Mouse (Mus musculus): ENCODE results near the gene Hoxa10. TPM values are rescaled to one million over a fixed set of nuclear protein-coding genes. Genes with fewer than 3 reads are reported as not detected.

The Hoxa10 gene
- polyA plus RNA-seq, 1 experiment from 2014 or later: not detected

DNA sequence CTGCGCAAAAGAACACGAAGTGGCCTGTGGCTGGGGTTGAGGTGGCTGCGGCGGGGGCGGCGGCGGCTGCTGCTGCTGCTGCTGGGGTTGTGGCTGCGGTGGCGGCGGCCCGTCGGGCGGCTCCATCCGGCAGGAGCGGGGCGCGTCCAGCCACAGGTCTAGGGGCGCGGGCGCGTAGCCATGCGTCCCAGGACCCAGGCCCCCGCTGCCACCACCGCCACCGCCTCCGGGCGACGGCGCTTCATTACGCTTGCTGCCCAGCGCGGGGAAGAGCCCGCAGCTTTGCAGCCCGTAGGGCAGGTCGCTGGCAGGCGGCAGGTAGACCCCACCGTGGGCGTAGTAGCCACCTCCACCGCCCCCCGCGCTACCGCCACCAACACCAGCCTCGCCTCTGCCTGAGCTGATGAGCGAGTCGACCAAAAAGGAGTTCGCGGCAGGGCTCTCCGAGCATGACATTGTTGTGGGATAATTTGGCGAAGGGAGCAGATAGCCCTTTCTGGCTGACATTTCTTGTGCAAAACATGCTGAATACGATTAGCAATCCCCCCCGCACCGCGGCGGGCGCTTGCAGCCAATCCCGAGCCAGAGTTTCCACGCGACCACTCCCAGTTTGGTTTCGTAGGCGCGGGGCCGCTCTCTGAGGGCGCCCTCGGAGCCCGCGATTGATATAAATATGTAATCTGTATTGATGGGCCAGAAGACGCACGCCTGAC, 6.1 kb downstream of the Hoxa10 start:
- WGBS: 2% methylated on average over 64 of the region's 68 CpGs

GRCm38 (mm10) chr6:52233546-52234427, 6.9 kb downstream of the Hoxa10 start:
- H3K36me3 ChIP-seq (ENCODE audit: control insufficient read depth, insufficient read depth): no peaks in the 10 kb centered on the region
- H3K4me2 ChIP-seq (ENCODE audit: low read depth, low read length): no peak overlapping the region
- no peak overlapping the region for H3K9ac ChIP-seq (ENCODE audit: low read length)
- H3K27ac ChIP-seq (ENCODE audit: low read length): no peak overlapping the region
- WGBS: 2% methylated on average over 70 of the region's 70 CpGs
- H3K4me3 ChIP-seq (ENCODE audit: low read length): peak overlapping the region; percentile 16
- H3K9me3 ChIP-seq (replicated peaks; ENCODE audit: control insufficient read depth, low read length): no peaks in the 10 kb centered on the region
- peaks cover 86% of the 10 kb centered on the region for H3K27me3 ChIP-seq (ENCODE audit: control insufficient read depth, insufficient read depth, low read length)
- ATAC-seq (replicated peaks; ENCODE audit: extremely low read depth, insufficient read depth, low FRiP score): no peak
- H3K4me1 ChIP-seq (ENCODE audit: control insufficient read depth, insufficient read depth, low read length): no peaks in the 10 kb centered on the region

More for the DNA sequence above, 6.1 kb downstream of the Hoxa10 start:
- ATAC-seq (replicated peaks; ENCODE audit: extremely low read depth, insufficient read depth, low FRiP score): no peak
- Histone ChIP-seq H3K4me2 (ENCODE audit: low read depth, low read length) (no peak overlapping the region), H3K27me3 (ENCODE audit: control insufficient read depth, insufficient read depth, low read length) (peaks cover 84% of the 10 kb centered on the region), H3K4me3 (ENCODE audit: low read length) (no peak overlapping the region), H3K4me1 (ENCODE audit: control insufficient read depth, insufficient read depth, low read length) (no peaks in the 10 kb centered on the region), H3K36me3 (ENCODE audit: control insufficient read depth, insufficient read depth) (no peaks in the 10 kb centered on the region), H3K9ac (ENCODE audit: low read length) (no peak overlapping the region), H3K27ac (ENCODE audit: low read length) (no peak overlapping the region), H3K9me3 (replicated peaks; ENCODE audit: control insufficient read depth, low read length) (no peaks in the 10 kb centered on the region)

DNA sequence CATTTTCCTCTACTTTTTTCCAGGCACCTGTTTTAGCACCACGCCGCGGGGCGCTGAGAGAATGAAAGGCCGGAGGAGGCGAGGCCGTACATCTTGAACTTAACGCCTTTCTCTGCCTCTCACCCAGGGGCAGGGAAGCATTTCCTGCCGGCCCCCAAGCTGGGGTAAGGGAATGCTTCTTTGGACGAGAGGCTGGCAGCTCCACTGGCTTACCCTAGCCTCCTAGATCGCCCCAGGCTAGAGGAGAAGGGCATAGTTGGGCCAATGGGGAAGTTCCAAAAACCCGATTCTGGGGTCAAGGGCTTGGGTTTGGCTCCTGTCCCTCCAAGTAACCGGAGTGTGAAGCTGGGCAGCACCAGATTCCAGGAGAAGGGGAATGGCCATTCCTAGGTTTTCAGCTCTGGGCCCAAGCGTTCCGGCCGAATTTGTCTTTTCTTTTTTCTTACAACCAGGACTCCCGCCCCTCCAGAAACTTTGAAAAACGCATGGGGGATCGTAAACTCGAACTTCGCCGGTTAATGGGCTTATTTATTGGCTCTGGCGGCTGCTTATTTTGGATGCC, 7.6 kb downstream of the Hoxa10 start:
- WGBS: 2% methylated on average over 23 of the region's 23 CpGs
- H3K4me1 ChIP-seq (ENCODE audit: control insufficient read depth, insufficient read depth, low read length): no peaks in the 10 kb centered on the region
- ATAC-seq (replicated peaks; ENCODE audit: extremely low read depth, insufficient read depth, low FRiP score): no peak
- H3K27ac ChIP-seq (ENCODE audit: low read length): no peak overlapping the region
- H3K9me3 ChIP-seq (replicated peaks; ENCODE audit: control insufficient read depth, low read length): no peaks in the 10 kb centered on the region
- no peak overlapping the region for H3K4me3 ChIP-seq (ENCODE audit: low read length)
- H3K4me2 ChIP-seq (ENCODE audit: low read depth, low read length): no peak overlapping the region
- no peak overlapping the region for H3K9ac ChIP-seq (ENCODE audit: low read length)
- H3K36me3 ChIP-seq (ENCODE audit: control insufficient read depth, insufficient read depth): no peaks in the 10 kb centered on the region
- H3K27me3 ChIP-seq (ENCODE audit: control insufficient read depth, insufficient read depth, low read length): peaks cover 86% of the 10 kb centered on the region

DNA sequence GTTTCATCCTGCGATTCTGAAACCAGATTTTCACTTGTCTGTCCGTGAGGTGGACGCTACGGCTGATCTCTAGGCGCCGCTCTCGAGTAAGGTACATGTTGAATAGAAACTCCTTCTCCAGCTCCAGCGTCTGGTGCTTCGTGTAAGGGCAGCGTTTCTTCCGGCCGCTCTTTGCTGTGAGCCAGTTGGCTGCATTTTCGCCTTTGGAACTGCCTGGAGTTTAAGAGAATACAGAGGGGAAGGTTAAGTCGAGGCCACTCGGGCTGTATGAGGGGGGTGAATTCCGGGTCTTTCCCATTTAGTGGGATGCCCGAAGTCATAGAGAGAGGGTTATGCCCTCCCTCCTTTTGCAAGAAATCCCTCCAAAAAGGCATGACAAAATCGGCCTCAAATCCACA, 8.1 kb downstream of the Hoxa10 start:
- H3K9ac ChIP-seq (ENCODE audit: low read length): no peak overlapping the region
- H3K9me3 ChIP-seq (replicated peaks; ENCODE audit: control insufficient read depth, low read length): no peaks in the 10 kb centered on the region
- no peak for ATAC-seq (replicated peaks; ENCODE audit: extremely low read depth, insufficient read depth, low FRiP score)
- H3K4me2 ChIP-seq (ENCODE audit: low read depth, low read length): no peak overlapping the region
- H3K4me3 ChIP-seq (ENCODE audit: low read length): no peak overlapping the region
- H3K36me3 ChIP-seq (ENCODE audit: control insufficient read depth, insufficient read depth): no peaks in the 10 kb centered on the region
- WGBS: 2% methylated on average over 18 of the region's 18 CpGs
- H3K27me3 ChIP-seq (ENCODE audit: control insufficient read depth, insufficient read depth, low read length): peaks cover 85% of the 10 kb centered on the region
- H3K27ac ChIP-seq (ENCODE audit: low read length): no peak overlapping the region
- H3K4me1 ChIP-seq (ENCODE audit: control insufficient read depth, insufficient read depth, low read length): no peaks in the 10 kb centered on the region

GRCm38 (mm10) chr6:52231885-52232567, 8.6 kb downstream of the Hoxa10 start:
- no peaks in the 10 kb centered on the region for H3K36me3 ChIP-seq (ENCODE audit: control insufficient read depth, insufficient read depth)
- no peak overlapping the region for H3K4me3 ChIP-seq (ENCODE audit: low read length)
- H3K4me2 ChIP-seq (ENCODE audit: low read depth, low read length): no peak overlapping the region
- WGBS: 4% methylated on average over 18 of the region's 18 CpGs
- no peak overlapping the region for H3K27ac ChIP-seq (ENCODE audit: low read length)
- no peaks in the 10 kb centered on the region for H3K4me1 ChIP-seq (ENCODE audit: control insufficient read depth, insufficient read depth, low read length)
- no peak for ATAC-seq (replicated peaks; ENCODE audit: extremely low read depth, insufficient read depth, low FRiP score)
- no peak overlapping the region for H3K9ac ChIP-seq (ENCODE audit: low read length)
- no peaks in the 10 kb centered on the region for H3K9me3 ChIP-seq (replicated peaks; ENCODE audit: control insufficient read depth, low read length)
- peaks cover 85% of the 10 kb centered on the region for H3K27me3 ChIP-seq (ENCODE audit: control insufficient read depth, insufficient read depth, low read length)

- WGBS: 2% methylated on average over 29 of the region's 36 CpGs
- Histone ChIP-seq H3K4me1 (ENCODE audit: control insufficient read depth, insufficient read depth, low read length) (no peaks in the 10 kb centered on the region), H3K27me3 (ENCODE audit: control insufficient read depth, insufficient read depth, low read length) (peaks cover 85% of the 10 kb centered on the region), H3K4me3 (ENCODE audit: low read length) (no peak within 1 kb of the TSS), H3K27ac (ENCODE audit: low read length) (no peak within 1 kb of the TSS), H3K9ac (ENCODE audit: low read length) (no peak within 1 kb of the TSS), H3K36me3 (ENCODE audit: control insufficient read depth, insufficient read depth) (no peaks in the 10 kb centered on the region), H3K9me3 (replicated peaks; ENCODE audit: control insufficient read depth, low read length) (no peaks in the 10 kb centered on the region), H3K4me2 (ENCODE audit: low read depth, low read length) (no peak within 1 kb of the TSS)
- no peak for ATAC-seq (replicated peaks; ENCODE audit: extremely low read depth, insufficient read depth, low FRiP score)
These were observed 10.0 kb downstream of the Hoxa10 start, which contains the start of gene Hoxa9 for GRCm38 (mm10) chr6:52230516-52231165. Gene Hoxa9, minus strand, starts transcription at chr6:52231089.

- H3K9ac ChIP-seq (ENCODE audit: low read length): no peak overlapping the region
- no peak overlapping the region for H3K27ac ChIP-seq (ENCODE audit: low read length)
- H3K4me2 ChIP-seq (ENCODE audit: low read depth, low read length): no peak overlapping the region
- peaks cover 85% of the 10 kb centered on the region for H3K27me3 ChIP-seq (ENCODE audit: control insufficient read depth, insufficient read depth, low read length)
- no peak overlapping the region for H3K4me3 ChIP-seq (ENCODE audit: low read length)
- WGBS: 3% methylated on average over 44 of the region's 44 CpGs
- ATAC-seq (replicated peaks; ENCODE audit: extremely low read depth, insufficient read depth, low FRiP score): no peak
- no peaks in the 10 kb centered on the region for H3K4me1 ChIP-seq (ENCODE audit: control insufficient read depth, insufficient read depth, low read length)
- no peaks in the 10 kb centered on the region for H3K9me3 ChIP-seq (replicated peaks; ENCODE audit: control insufficient read depth, low read length)
- H3K36me3 ChIP-seq (ENCODE audit: control insufficient read depth, insufficient read depth): no peaks in the 10 kb centered on the region
These were observed 10.9 kb downstream of the Hoxa10 start for GRCm38 (mm10) chr6:52229558-52230416.

Measured in heart, embryonic 16.5 days (tissue).